Mouse (Mus musculus) CH12.LX (cell line): ENCODE results near the gene Daam1. TPM values are rescaled to one million over a fixed set of nuclear protein-coding genes. Genes with fewer than 3 reads are reported as not detected.

ENCODE experiments used
- DNase-seq: peaks from one replicate; pipeline ENCODE4 v3.0.0-alpha.2; 2013; ENCODE audit errors: extremely low read depth
- H3K27ac ChIP-seq: 2 replicates; pipeline ENCODE4 v1.5.1; 2012; ENCODE audit warnings: low read depth, mild to moderate bottlenecking, control low read depth, moderate library complexity; ENCODE audit not compliant: insufficient read depth
- H3K27me3 ChIP-seq: replicated peaks from 2 replicates; pipeline ENCODE3; 2012; ENCODE audit warnings: inconsistent platforms
- H3K36me3 ChIP-seq, 2 experiments: replicated peaks in 1 of 2; 2 replicates each; pipeline versions ENCODE3 to v1.6.1; 2012; ENCODE audit warnings: inconsistent platforms in 1 of 2, low read length in 1 of 2, mild to moderate bottlenecking in 1 of 2, mixed read lengths in 1 of 2, moderate library complexity in 1 of 2; ENCODE audit not compliant: control insufficient read depth in 1 of 2, insufficient read depth in 1 of 2
- H3K4me1 ChIP-seq, 2 experiments: 2 replicates each; pipeline ENCODE4 v1.6.1; 2012; ENCODE audit warnings: inconsistent platforms in 1 of 2, moderate library complexity in 1 of 2; ENCODE audit not compliant: insufficient read depth in 2 of 2, control insufficient read depth in 1 of 2
- H3K4me2 ChIP-seq: 2 replicates; pipeline ENCODE4 v1.6.1; 2012; ENCODE audit warnings: low read depth, mild to moderate bottlenecking, control low read depth; ENCODE audit not compliant: poor library complexity, insufficient read depth, severe bottlenecking
- H3K4me3 ChIP-seq, 3 experiments: fragments of 150-350 bp in 1 of 3; sonication (generic) in 1 of 3; replicated peaks in 1 of 3; 2 replicates each; pipeline versions ENCODE3 to v1.5.1; 2011 to 2012; ENCODE audit warnings: low read depth in 2 of 3, low read length in 2 of 3, mild to moderate bottlenecking in 2 of 3, moderate library complexity in 2 of 3, control low read depth in 1 of 3, improper control_type of control experiment in 1 of 3, inconsistent platforms in 1 of 3, mixed read lengths in 1 of 3; ENCODE audit not compliant: poor library complexity in 1 of 3
- H3K79me2 ChIP-seq: replicated peaks from 2 replicates; pipeline ENCODE4 v1.6.1; 2012; ENCODE audit warnings: mild to moderate bottlenecking, moderate library complexity; ENCODE audit not compliant: control insufficient read depth, poor library complexity, insufficient read depth, severe bottlenecking; ENCODE audit errors: extremely low read depth
- H3K9ac ChIP-seq: 2 replicates; pipeline ENCODE4 v1.6.1; 2012; ENCODE audit warnings: low read depth, mild to moderate bottlenecking, control low read depth, moderate library complexity; ENCODE audit not compliant: insufficient read depth
- H3K9me3 ChIP-seq: replicated peaks from 2 replicates; pipeline ENCODE3; 2012; ENCODE audit warnings: low read length, inconsistent platforms, mixed read lengths
- CHD1 ChIP-seq: IDR thresholded peaks from 2 replicates; pipeline ENCODE4 v1.6.1; 2012; ENCODE audit warnings: low read depth, low read length, improper control_type of control experiment, inconsistent platforms
- CTCF ChIP-seq, 2 experiments: IDR thresholded peaks in 1 of 2; conservative IDR thresholded peaks in 1 of 2; 2 replicates each; pipeline ENCODE4 v1.5.1; 2011 to 2012; ENCODE audit warnings: low read depth in 2 of 2, low read length in 2 of 2, improper control_type of control experiment in 1 of 2, inconsistent platforms in 1 of 2, mild to moderate bottlenecking in 1 of 2, moderate library complexity in 1 of 2
- E2F4 ChIP-seq: IDR thresholded peaks from 2 replicates; pipeline ENCODE4 v1.6.1; 2011; ENCODE audit warnings: low read depth, low read length, improper control_type of control experiment; ENCODE audit not compliant: insufficient replicate concordance
- ELF1 ChIP-seq: IDR thresholded peaks from 2 replicates; pipeline ENCODE4 v1.6.1; 2014; ENCODE audit warnings: low read depth, mild to moderate bottlenecking, inconsistent platforms, low read length, improper control_type of control experiment
- EP300 ChIP-seq: IDR thresholded peaks from 2 replicates; pipeline ENCODE4 v1.6.1; 2011; ENCODE audit warnings: low read length, improper control_type of control experiment
- GABPA ChIP-seq: IDR thresholded peaks from 2 replicates; pipeline ENCODE4 v1.6.1; 2012; ENCODE audit warnings: low read depth, low read length, improper control_type of control experiment, inconsistent platforms; ENCODE audit not compliant: insufficient replicate concordance
- IRF4 ChIP-seq: IDR thresholded peaks from 2 replicates; pipeline ENCODE4 v1.6.1; 2014; ENCODE audit warnings: low read depth, mild to moderate bottlenecking, inconsistent platforms, low read length, improper control_type of control experiment
- JUN ChIP-seq: IDR thresholded peaks from 2 replicates; pipeline ENCODE4 v1.6.1; 2011; ENCODE audit warnings: low read depth, mild to moderate bottlenecking, low read length, improper control_type of control experiment, moderate library complexity; ENCODE audit not compliant: insufficient read depth
- JUND ChIP-seq: conservative IDR thresholded peaks from 2 replicates; pipeline ENCODE4 v1.6.1; 2011; ENCODE audit warnings: low read depth, low read length, improper control_type of control experiment
- MAFK ChIP-seq: IDR thresholded peaks from 2 replicates; pipeline ENCODE4 v1.6.1; 2011; ENCODE audit warnings: low read length, improper control_type of control experiment; ENCODE audit not compliant: insufficient replicate concordance
- MAX ChIP-seq: IDR thresholded peaks from 2 replicates; pipeline ENCODE4 v1.6.1; 2011; ENCODE audit warnings: low read length, improper control_type of control experiment
- MEF2A ChIP-seq: IDR thresholded peaks from 2 replicates; pipeline ENCODE4 v1.6.1; 2014; ENCODE audit warnings: low read depth, mild to moderate bottlenecking, inconsistent platforms, low read length, improper control_type of control experiment, borderline replicate concordance
- NELFE ChIP-seq: IDR thresholded peaks from 2 replicates; pipeline ENCODE4 v1.6.1; 2011; ENCODE audit warnings: low read depth, low read length, improper control_type of control experiment
- NRF1 ChIP-seq: IDR thresholded peaks from 2 replicates; pipeline ENCODE4 v1.6.1; 2014; ENCODE audit warnings: low read depth, mild to moderate bottlenecking, inconsistent platforms, low read length, improper control_type of control experiment, moderate library complexity
- POLR2A ChIP-seq: IDR thresholded peaks from 2 replicates; pipeline ENCODE4 v1.6.1; 2011; ENCODE audit warnings: low read depth, mild to moderate bottlenecking, improper control_type of control experiment, low read length
- POLR2AphosphoS2 ChIP-seq: IDR thresholded peaks from 2 replicates; pipeline ENCODE4 v1.6.1; 2011; ENCODE audit warnings: low read depth, low read length, improper control_type of control experiment
- RAD21 ChIP-seq: IDR thresholded peaks from 2 replicates; pipeline ENCODE4 v1.6.1; 2011; ENCODE audit warnings: low read depth, mild to moderate bottlenecking, low read length, improper control_type of control experiment, moderate library complexity
- TCF12 ChIP-seq: IDR thresholded peaks from 2 replicates; pipeline ENCODE4 v1.6.1; 2014; ENCODE audit warnings: low read depth, mild to moderate bottlenecking, inconsistent platforms, low read length, improper control_type of control experiment
- USF2 ChIP-seq: conservative IDR thresholded peaks from 2 replicates; pipeline ENCODE4 v1.6.1; 2011; ENCODE audit warnings: low read depth, low read length, improper control_type of control experiment
- ZC3H11A ChIP-seq: IDR thresholded peaks from 2 replicates; pipeline ENCODE4 v1.6.1; 2012; ENCODE audit warnings: low read depth, mild to moderate bottlenecking, inconsistent platforms, low read length, improper control_type of control experiment
- dilution Hi-C: fragments of 300-500 bp; cut with MboI; formaldehyde crosslinking; loops from 2 replicates; pipeline ENCODE4 v1.14.3; 2020; ENCODE audit warnings: low sequenced_read_pairs; ENCODE audit not compliant: extremely low pct_unique_long_range_greater_than_20kb, extremely low pct_ligation_motif_present
- in situ Hi-C: fragments of 300-500 bp; cut with MboI; formaldehyde crosslinking; loops from 3 replicates; pipeline ENCODE4 v1.14.3; 2019; ENCODE audit warnings: low sequenced_read_pairs, low pct_ligation_motif_present, low pct_unique_long_range_greater_than_20kb, mixed read lengths
- polyA plus RNA-seq: library from polyadenylated mRNA; unstranded; fragments of >175 nt; gene quantifications from 2 replicates; pipeline ENCODE4 v1.2.1, GENCODE M21; 2012; ENCODE audit warnings: low read depth; ENCODE audit not compliant: insufficient read length
- total RNA-seq, 2 experiments: library from RNA; depleted of rRNA; stranded (reverse); fragments of 300-350 nt in 1 of 2; fragments of >200 nt in 1 of 2; gene quantifications; 2 replicates each; pipeline ENCODE4 v1.2.3; 2012 to 2014

Gene Daam1
- total and polyA plus RNA-seq, 3 experiments = 10.7 to 27.9 (median 23.6) TPM

GRCm38 (mm10) chr12:71945844-71946243, 115.0 kb downstream of the Daam1 start:
- TF ChIP-seq JUN (no peak), EP300 (no peak), ELF1 (no peak), GABPA (no peak), CTCF (conservative IDR thresholded peaks at IDR 0.05 in 1 of 2, IDR thresholded peaks at IDR 0.05 in 1 of 2; ENCODE audit: low read depth in 2 of 2, low read length in 2 of 2) (no peak), MAFK (no peak), MEF2A (no peak), NRF1 (no peak), TCF12 (no peak), CHD1 (no peak), JUND (no peak), MAX (no peak), RAD21 (no peak), POLR2A (no peak)
- TF ChIP-seq, all 38 proteins: peak for 0

GRCm38 (mm10) chr12:71946448-71946847, 115.6 kb downstream of the Daam1 start:
- in situ Hi-C loops = no loop called here
- no peaks in the 10 kb centered on the region for H3K9me3 ChIP-seq
- H3K4me3 ChIP-seq = no peak overlapping the region
- H3K27ac ChIP-seq = no peak overlapping the region
- H3K36me3 ChIP-seq = peaks cover 47 to 98% of the 10 kb centered on the region in 2 experiments
- dilution Hi-C loops = no loop called here
- H3K4me2 ChIP-seq = no peak overlapping the region
- DNase-seq = no peak
- H3K27me3 ChIP-seq = no peaks in the 10 kb centered on the region
- no peaks in the 10 kb centered on the region for H3K79me2 ChIP-seq
- TF ChIP-seq ZC3H11A (no peak), USF2 (no peak), IRF4 (no peak), NELFE (no peak), E2F4 (no peak), POLR2AphosphoS2 (no peak), JUN (no peak)
- H3K4me1 ChIP-seq = peaks cover 5 to 29% of the 10 kb centered on the region in 2 experiments
- H3K9ac ChIP-seq = no peak overlapping the region

More at GRCm38 (mm10) chr12:71945844-71946243, 115.0 kb downstream of the Daam1 start:
- H3K4me1 ChIP-seq = peaks cover 5 to 29% of the 10 kb centered on the region in 2 experiments
- H3K79me2 ChIP-seq = no peaks in the 10 kb centered on the region
- no peak overlapping the region for H3K9ac ChIP-seq
- H3K4me3 ChIP-seq = no peak overlapping the region
- H3K27me3 ChIP-seq = no peaks in the 10 kb centered on the region
- H3K4me2 ChIP-seq = no peak overlapping the region
- in situ Hi-C loops (no loop called here), dilution Hi-C loops (no loop called here)
- H3K36me3 ChIP-seq = peaks cover 43 to 98% of the 10 kb centered on the region in 2 experiments
- DNase-seq = peak; percentile 16
- H3K27ac ChIP-seq = no peak overlapping the region
- H3K9me3 ChIP-seq = no peaks in the 10 kb centered on the region
